Mouse (Mus musculus) testis, adult 2 months (tissue): ENCODE measurements around the gene Fam3b.

Experiments used
- CTCF ChIP-seq: fragments of 200-500 bp; IDR thresholded peaks from 2 replicates; pipeline ENCODE4 v1.5.1; 2012; ENCODE audit warnings: low read depth, mild to moderate bottlenecking, inconsistent platforms, low read length, moderate library complexity; ENCODE audit not compliant: control insufficient read depth, insufficient read depth, insufficient replicate concordance
- POLR2A ChIP-seq: fragments of 200-500 bp; IDR thresholded peaks from 2 replicates; pipeline ENCODE4 v1.6.1; 2012; ENCODE audit warnings: low read depth, mild to moderate bottlenecking, inconsistent platforms, low read length, moderate library complexity; ENCODE audit not compliant: control insufficient read depth

DNA sequence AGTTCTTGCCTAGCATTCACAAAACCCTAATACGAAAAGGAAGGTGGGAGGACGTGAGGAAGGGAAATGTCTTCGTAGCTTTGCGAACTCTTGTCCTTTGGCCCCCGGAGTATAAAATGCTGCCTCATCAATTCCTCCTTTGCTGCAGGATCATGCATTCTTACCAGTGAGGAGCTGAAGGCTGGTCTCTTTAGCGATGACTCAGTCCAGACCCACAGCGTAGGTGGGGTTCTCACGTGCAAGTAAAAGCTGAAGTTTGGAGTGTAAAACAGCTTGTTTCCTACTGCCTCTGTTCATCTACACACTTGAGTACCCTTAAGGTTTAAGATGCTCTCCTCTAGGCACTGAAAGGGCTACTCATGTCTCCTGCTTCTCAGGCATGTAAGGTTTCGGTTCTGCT is 72.6 kb downstream of the Fam3b start:
- no peak for TF ChIP-seq CTCF
- TF ChIP-seq POLR2A: no peak
